Mouse (Mus musculus) kidney, adult 2 months (tissue): ENCODE measurements at regions not wholly inside any gene's neighbourhood (a gene's known extent, or its start where the extent isn't known, plus 50 kb on each side); places are given as distances from the start of the nearest gene placed in this dataset.

ENCODE experiments used
- CTCF ChIP-seq: fragments of 200-500 bp; conservative IDR thresholded peaks from 2 replicates; pipeline ENCODE4 v1.5.1; 2011; ENCODE audit warnings: low read depth, mild to moderate bottlenecking, control low read depth, low read length, moderate library complexity, mixed read lengths; ENCODE audit not compliant: insufficient read depth, insufficient read length
- POLR2A ChIP-seq: fragments of 200-500 bp; IDR thresholded peaks from one replicate; pipeline ENCODE4 v1.6.1; 2011; ENCODE audit warnings: low read depth, low read length, control low read depth

- TF ChIP-seq CTCF (no peak), POLR2A (no peak)
These were observed 423.7 kb upstream of the 4930452B06Rik start for GRCm38 (mm10) chr14:9089625-9090326.
